Mouse (Mus musculus): ENCODE results near the gene Arih1. TPM values are rescaled to one million over a fixed set of nuclear protein-coding genes. Genes with fewer than 3 reads are reported as not detected.
"Not testable (repeated sequence)": the region's sequence is repeated elsewhere in the genome, so short reads cannot be mapped to it uniquely, and the experiment has no call there.

Gene Arih1
- total RNA-seq, 2 experiments from 2014 or later = 101 to 117 TPM

DNA sequence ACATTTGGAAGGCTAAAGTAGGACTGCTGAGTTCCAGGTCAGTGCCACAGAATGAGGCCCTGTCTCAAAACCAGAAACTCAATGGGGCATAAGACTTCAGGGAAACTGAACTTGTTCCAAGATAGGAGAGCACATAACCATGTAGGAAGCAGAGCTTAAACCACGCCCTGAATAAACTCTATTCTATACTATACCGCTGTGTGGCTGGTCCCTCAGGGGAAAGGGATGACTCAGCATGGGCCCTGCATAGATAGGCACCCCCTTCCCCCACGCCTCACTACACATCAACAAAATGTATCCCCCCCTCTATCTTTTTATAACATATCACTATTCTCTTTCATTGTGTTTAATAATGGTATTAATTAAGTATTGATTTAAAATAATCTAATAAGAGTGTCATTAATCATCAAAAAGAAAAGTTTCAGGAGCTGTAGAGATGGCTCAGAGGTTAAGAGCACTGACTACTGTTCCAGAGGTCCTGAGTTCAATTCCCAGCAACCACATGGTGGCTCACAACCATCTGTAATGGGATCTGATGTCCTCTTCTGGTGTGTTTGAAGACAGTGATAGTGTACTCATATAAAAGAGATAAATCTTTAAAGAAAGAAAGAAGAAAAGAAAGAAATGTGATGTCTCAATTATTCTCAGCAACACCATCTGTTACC lies 30.9 kb downstream of the Arih1 start:
- no peak for TF ChIP-seq CTCF (IDR thresholded peaks at IDR 0.05)
- H3K27ac ChIP-seq = no peak overlapping the region; the same call in 1 of the 2 replicates
- DNase-seq = no peak

DNA sequence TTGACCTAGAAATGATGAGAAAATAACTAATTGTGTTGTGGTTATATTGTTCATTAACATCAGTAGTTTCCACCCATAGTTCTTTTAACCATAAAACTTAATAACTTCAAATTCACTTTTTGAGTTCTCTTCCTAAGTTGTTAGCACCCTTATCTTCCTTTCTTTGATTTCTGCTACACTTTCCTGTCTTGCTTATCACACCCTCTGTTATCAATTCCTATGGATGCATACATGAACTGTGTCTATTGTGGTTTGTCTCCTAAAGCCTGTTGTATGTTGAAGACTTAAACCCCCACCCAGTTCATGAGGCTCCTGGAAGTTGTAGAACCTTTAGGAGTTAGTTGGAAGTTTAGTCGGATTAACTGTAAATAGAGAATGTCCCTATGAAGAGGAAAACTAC lies 52.7 kb downstream of the Arih1 start:
- intact Hi-C loops (cut with DNase I) = no loop called here
- Histone ChIP-seq H3K27ac (no peak overlapping the region), H3K4me3 (no peak overlapping the region)
- TF ChIP-seq CTCF (IDR thresholded peaks at IDR 0.05) = no peak
- no peak for DNase-seq

More for the DNA sequence above, 30.9 kb downstream of the Arih1 start:
- intact Hi-C loops (cut with DNase I) = no loop called here
- H3K4me3 ChIP-seq = no peak overlapping the region

DNA sequence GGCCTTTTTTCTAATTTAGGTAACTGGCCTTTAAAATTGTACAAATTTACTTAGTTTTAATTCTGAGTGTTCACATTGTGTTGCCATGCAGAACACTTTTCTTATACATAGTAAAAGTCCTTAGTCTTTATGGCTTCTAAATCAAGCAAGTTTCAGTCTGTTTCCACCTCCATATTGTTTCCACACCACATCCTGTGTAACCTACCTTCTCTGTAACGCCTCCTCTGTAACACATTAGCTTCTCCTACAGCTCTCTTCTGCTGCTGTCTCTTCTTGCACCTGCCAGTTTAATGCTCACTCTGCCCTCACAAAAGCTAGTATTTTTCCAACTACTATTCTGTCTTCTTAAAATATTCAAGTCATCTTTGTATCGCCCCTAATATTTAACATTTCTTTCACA lies 54.8 kb downstream of the Arih1 start:
- intact Hi-C loops (cut with DNase I) = no loop called here
- no peak for DNase-seq
- no peak for TF ChIP-seq CTCF (IDR thresholded peaks at IDR 0.05)
- H3K27ac ChIP-seq = no peak overlapping the region
- no peak overlapping the region for H3K4me3 ChIP-seq

DNA sequence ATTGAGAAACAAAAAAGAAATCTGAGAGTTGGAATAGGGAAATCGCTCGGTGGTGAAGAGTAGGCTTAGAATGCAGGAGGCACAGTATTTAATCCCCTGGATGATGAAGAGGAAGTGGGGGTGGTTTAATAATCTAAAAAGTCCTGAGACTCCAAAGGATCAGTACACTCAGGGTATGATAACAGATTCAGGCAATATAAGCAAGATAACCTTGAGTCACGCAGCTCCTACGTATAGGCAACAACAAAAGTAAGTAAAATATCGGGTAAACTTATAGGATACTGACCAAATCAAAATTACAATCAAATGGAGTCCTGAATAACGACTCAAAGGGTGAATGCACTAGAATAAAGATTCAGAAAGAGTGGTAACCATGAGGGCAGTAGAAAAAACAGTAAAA lies 65.9 kb downstream of the Arih1 start:
- Histone ChIP-seq H3K4me3 (no peak overlapping the region), H3K27ac (no peak overlapping the region)
- intact Hi-C loops (cut with DNase I) = no loop called here
- no peak for TF ChIP-seq CTCF (IDR thresholded peaks at IDR 0.05)
- no peak for DNase-seq

DNA sequence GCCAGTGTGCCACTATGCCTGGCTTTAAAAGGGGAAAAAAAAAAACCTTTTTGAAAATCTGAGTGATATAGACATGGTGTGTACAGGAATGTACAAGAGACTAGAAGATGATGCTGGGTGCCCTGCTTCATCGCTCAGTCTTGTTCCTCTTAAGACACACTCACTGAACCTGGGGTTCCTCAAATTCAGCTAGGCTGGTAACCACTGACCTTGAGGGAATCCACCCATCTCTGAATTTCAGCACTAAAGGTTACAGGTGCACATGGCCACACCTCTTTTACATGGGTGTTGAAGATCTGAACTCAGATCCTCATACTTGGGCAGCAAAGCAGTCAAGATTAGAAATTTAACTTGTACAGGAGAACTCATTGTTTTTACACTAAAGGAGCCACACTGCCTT lies 79.1 kb downstream of the Arih1 start:
- intact Hi-C loops (cut with DNase I) = no loop called here
- DNase-seq = no peak
- Histone ChIP-seq H3K27ac (no peak overlapping the region), H3K4me3 (no peak overlapping the region)
- no peak for TF ChIP-seq CTCF (IDR thresholded peaks at IDR 0.05)

DNA sequence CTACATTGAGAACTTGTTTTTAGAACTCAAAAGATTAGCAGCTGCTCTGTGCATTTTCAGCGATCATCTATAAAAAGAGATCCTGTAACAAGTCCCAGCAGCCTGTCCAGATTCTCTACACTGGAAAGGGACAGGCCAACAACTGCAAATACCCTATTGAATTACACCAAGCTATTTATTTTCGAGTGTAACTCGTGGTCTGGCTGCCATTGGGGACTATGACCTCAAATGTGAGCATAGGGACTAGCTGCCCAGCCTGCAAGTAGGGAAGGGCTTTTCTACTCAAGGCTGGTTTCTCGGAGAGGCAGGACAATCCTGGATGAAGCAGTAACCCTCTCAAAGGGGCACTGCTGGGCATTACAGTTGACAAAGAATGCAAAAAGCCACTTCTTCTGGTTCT lies 97.3 kb downstream of the Arih1 start:
- no peak for TF ChIP-seq CTCF (IDR thresholded peaks at IDR 0.05)

DNA sequence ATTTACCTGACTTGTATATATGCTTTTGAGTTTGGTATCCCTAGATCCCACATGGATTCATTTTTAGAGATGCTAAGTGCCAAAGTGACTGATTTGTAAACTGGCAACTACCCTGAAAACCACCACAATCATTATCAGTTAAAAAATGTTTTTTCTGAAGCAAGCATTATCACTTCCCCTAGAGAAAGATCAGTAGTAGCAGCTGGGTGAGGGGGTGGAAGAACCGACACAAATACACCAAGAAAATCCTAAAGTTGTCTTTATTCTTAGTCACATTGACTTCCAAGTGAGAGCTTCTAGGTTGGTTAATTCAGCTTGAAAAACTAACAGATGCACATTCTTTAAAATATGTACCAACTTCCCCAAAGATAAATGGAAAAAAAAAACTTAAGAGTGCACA lies 98.1 kb downstream of the Arih1 start:
- TF ChIP-seq CTCF (IDR thresholded peaks at IDR 0.05) = no peak
- Histone ChIP-seq H3K27ac (peak overlapping the region; percentile 89), H3K4me3 (no peak overlapping the region)
- DNase-seq = no peak
- intact Hi-C loops (cut with DNase I) = loop anchor here (5.0 kb wide), 1 partner anchor 36 kb away; the partner anchor contains the start of gene Bbs4

More for the DNA sequence above, 97.3 kb downstream of the Arih1 start:
- peak; percentile 77 for DNase-seq
- H3K4me3 ChIP-seq = peak overlapping the region; percentile 58
- intact Hi-C loops (cut with DNase I) = loop anchor here (5.0 kb wide), 1 partner anchor 37 kb away; the partner anchor contains the start of gene Bbs4
- peak overlapping the region; percentile 89 for H3K27ac ChIP-seq

DNA sequence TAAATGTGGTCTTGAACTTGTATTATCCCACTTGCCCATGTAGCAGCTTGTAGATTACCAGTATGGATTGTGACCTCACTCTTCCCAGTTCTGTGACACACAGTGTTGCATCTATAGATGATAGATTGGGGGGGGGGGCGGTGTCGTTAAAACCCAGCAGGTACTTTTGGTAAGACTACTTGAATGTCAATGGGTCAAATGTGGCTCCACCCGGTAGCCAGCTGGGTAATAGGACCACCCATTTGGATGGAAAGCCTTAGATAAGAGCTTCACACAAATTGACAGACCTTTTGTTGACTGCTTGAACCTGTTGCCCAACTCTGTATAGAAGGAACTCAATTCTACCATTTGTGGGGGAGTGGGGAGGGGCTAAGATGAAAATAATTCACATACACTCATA lies 99.0 kb downstream of the Arih1 start:
- TF ChIP-seq CTCF (IDR thresholded peaks at IDR 0.05) = no peak
- intact Hi-C loops (cut with DNase I) = loop anchor here (5.0 kb wide), 1 partner anchor 35 kb away; the partner anchor contains the start of gene Bbs4
- Histone ChIP-seq H3K27ac (no peak overlapping the region; the same call in 1 of the 2 replicates), H3K4me3 (no peak overlapping the region)
- no peak for DNase-seq

DNA sequence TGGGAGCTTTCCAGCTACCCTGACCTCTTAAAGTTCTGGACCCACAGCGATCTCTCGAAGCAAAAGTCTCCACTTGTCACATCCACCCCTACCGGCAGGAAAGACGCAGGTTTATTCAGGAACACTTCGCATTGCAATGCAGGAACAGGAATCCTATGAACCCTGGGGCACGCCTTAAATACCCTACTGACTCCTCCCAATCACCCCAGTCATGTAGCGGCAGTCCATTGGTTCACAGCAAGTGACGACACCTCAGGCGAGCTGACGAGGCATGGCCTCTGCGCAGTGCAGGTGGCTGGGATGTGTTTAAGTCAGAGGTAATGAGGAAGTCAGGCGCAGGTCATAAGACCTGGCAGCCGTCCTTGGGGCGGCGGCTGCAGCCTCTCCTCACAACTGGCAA lies 110.8 kb downstream of the Arih1 start:
- Histone ChIP-seq H3K27ac (no peak overlapping the region), H3K4me3 (no peak overlapping the region)
- TF ChIP-seq CTCF (IDR thresholded peaks at IDR 0.05) = no peak
- DNase-seq = no peak
- intact Hi-C loops (cut with DNase I) = no loop called here

DNA sequence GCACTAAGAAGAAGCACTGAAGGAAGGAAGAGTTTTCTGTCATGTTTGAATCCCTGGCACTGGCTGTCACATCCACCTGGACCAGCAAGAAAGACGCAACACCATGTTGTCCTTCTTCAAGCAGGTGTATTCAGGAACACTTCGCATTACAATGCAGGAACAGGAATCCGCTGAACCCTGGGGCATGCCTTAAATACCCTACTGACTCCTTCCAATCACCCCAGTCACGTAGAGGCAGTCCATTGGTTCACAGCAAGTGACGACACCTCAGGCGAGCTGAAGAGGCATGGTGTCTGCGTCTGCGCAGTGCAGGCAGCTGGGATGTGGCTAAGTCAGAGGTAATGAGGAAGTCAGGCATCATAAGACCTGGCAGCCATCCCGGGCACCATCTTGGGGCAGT lies 116.8 kb downstream of the Arih1 start:
- no peak overlapping the region for H3K27ac ChIP-seq
- TF ChIP-seq CTCF (IDR thresholded peaks at IDR 0.05) = no peak
- intact Hi-C loops (cut with DNase I) = no loop called here
- H3K4me3 ChIP-seq = no peak overlapping the region
- no peak for DNase-seq

DNA sequence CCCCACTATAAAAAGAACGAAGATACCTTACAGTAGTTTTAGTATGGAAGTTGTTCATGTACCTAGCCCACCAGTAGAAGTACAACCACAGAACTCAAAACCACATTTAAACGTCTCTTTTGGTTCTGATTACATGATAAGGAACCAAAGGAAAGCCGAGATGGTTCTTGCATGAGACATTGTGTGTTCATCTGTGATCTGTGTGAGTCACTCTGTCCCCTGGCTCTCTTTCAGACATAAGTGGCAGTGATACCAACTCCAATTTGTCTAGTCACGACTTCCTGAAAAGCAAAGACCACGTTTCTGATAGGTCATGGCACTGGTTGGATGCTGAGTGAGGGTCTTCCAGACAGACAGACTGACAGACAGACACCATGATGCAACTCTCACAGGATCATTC lies 117.2 kb downstream of the Arih1 start:
- H3K4me3 ChIP-seq = no peak overlapping the region
- H3K27ac ChIP-seq = no peak overlapping the region
- no peak for TF ChIP-seq CTCF (IDR thresholded peaks at IDR 0.05)
- intact Hi-C loops (cut with DNase I) = no loop called here
- DNase-seq = no peak

DNA sequence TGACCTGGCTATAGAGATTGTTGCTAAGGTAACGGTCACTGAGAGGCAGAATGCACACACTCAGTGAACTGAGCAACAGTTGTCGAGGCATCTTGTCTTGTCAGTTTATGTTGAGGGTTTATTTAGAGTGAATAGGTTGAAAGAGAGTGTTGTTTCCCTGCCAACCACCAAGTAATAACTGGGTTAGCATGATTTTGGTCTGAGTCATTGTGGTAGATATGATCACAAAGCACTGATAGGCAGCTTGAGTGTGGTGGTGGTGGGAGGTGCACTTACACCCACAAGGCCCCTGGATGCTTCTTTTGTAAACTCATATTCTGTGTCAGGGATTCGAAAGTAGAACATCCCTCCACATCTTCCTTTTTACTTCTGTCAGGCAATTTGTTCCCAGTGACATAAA lies 125.9 kb downstream of the Arih1 start:
- H3K27ac ChIP-seq; DNase-seq; intact Hi-C loops (cut with DNase I); H3K4me3 ChIP-seq: not testable (repeated sequence)

DNA sequence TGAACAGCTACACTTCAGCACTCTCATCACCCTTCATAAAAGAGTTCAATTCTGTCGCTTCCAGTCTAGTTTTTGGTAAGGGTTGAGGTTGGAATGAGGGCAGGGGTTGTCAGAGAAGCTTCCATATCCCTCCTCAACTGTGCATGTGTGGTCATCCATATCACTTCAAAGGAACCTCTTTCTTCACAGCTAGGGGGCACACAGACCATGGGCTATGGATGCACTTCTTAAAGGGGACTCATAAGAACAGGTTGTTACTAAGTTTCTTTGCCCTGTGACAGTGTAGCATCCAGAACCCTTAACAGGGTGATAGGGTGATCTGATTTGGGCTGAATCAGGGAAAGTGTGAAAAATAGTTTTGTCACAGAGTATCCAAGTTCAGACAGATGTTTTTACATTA lies 128.4 kb downstream of the Arih1 start:
- peak; percentile 34 for TF ChIP-seq CTCF (IDR thresholded peaks at IDR 0.05)
- not testable (repeated sequence) for H3K4me3 ChIP-seq

DNA sequence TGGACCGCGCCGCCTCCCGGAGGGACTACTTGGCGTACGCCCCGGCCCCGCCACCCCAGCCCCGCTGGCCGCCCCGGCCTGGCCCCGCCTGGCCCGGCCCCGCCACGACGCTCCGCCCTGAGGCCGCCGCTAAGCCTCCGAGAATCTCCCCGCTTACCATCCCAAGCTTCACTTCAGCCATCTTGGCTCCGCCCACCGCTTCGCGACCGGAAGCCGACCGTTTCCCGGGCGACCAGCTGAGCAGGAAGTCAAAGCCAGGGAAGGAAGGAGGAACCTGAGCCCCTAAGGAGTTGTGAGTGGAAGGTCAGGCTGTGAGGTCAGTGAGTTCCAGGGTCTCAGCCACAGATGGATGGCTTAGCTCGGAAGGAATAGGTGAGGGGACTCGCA lies 133.2 kb downstream of the Arih1 start, which contains the start of gene Bbs4:
Gene Bbs4, minus strand, starts transcription at position 256 of the 387 bp plus-strand sequence.
- peak within 1 kb of the TSS; percentile 71 for H3K4me3 ChIP-seq
- intact Hi-C loops (cut with DNase I) = loop anchor here (2.0 to 5.0 kb wide), 3 partner anchors 34 to 134 kb away; partner anchors contain the start of gene Arih1
- peak; percentile 13; the same call in 1 of the 2 replicates for TF ChIP-seq CTCF (IDR thresholded peaks at IDR 0.05)
- H3K27ac ChIP-seq = peak within 1 kb of the TSS; percentile 90
- peak; percentile 97 for DNase-seq

More for the DNA sequence above, 128.4 kb downstream of the Arih1 start:
- DNase-seq; intact Hi-C loops (cut with DNase I); H3K27ac ChIP-seq: not testable (repeated sequence)

Measured in gastrocnemius, adult 2 months (tissue).